9 mouse cellular contexts compared by ENCODE assay signal in genomic region chr12:38780006-38780954, GRCm38 (mm10). TPM values are rescaled to one million over a fixed set of nuclear protein-coding genes. Genes with fewer than 3 reads are reported as not detected.
A peak's percentile ranks its signal among the peaks of the same experiment; 100 is the strongest.
DNase-seq lines count a peak whose midpoint lies in the region; ATAC-seq lines count a peak whose summit lies in the region.
"Had no signal": no experiment of that assay in that cellular context is flagged by ENCODE, and none has a peak within 500 bp of the region (broad histone marks: within the 10 kb centered on the region; RNA-seq: fewer than 3 reads in every experiment).

No protein-coding gene starts in this region.

- under 1% methylated on average over 33 of the region's 33 CpGs for WGBS in embryonic facial prominence, embryonic 10.5 days
- under 1% methylated on average over 33 of the region's 33 CpGs for WGBS in limb, embryonic 13.5 days
- under 1% methylated on average over 33 of the region's 33 CpGs for WGBS in midbrain, embryonic 13.5 days

- peak overlapping the region; percentile 72 for H3K9ac ChIP-seq in limb, embryonic 13.5 days
- H3K9ac ChIP-seq in midbrain, embryonic 13.5 days (replicated peaks), result peak overlapping the region; percentile 73

- DNase-seq in thymus, adult 18-20 months, result peak; percentile 7 to 23
- DNase-seq in thymus, postnatal 0 days (ENCODE audit: low spot score), result no peak
- peak; percentile 85 for DNase-seq in embryonic facial prominence, embryonic 10.5 days (ENCODE audit: low spot score)
- peak; percentile 82 for DNase-seq in heart, adult 18-20 months
- DNase-seq in kidney, adult 11 months, result peak; percentile 53
- peak; percentile 4 to 14 for DNase-seq in spleen, postnatal 36 days (ENCODE audit: low spot score in 2 of 2)

- H3K36me3 ChIP-seq in embryonic facial prominence, embryonic 10.5 days (replicated peaks), result no peaks in the 10 kb centered on the region
- no peaks in the 10 kb centered on the region for H3K36me3 ChIP-seq in limb, embryonic 13.5 days
- no peaks in the 10 kb centered on the region for H3K36me3 ChIP-seq in midbrain, embryonic 13.5 days

- peak; percentile 21; the same call in 1 of the 2 replicates for ATAC-seq in limb, embryonic 13.5 days (ENCODE audit: low FRiP score, low read depth)
- ATAC-seq in midbrain, embryonic 13.5 days, result peak; percentile 57

- H3K27me3 ChIP-seq in embryonic facial prominence, embryonic 10.5 days (replicated peaks; ENCODE audit: low read depth, poor library complexity, severe bottlenecking), result no peaks in the 10 kb centered on the region
- no peaks in the 10 kb centered on the region for H3K27me3 ChIP-seq in limb, embryonic 13.5 days
- peaks cover 4% of the 10 kb centered on the region; the same call in 1 of the 2 replicates for H3K27me3 ChIP-seq in midbrain, embryonic 13.5 days

- peak overlapping the region; percentile 95 for H3K27ac ChIP-seq in embryonic facial prominence, embryonic 10.5 days (replicated peaks)
- peak overlapping the region; percentile 93 for H3K27ac ChIP-seq in limb, embryonic 13.5 days
- peak overlapping the region; percentile 87 for H3K27ac ChIP-seq in midbrain, embryonic 13.5 days

- peak overlapping the region; percentile 71 for H3K4me3 ChIP-seq in embryonic facial prominence, embryonic 10.5 days
- peak overlapping the region; percentile 63 for H3K4me3 ChIP-seq in limb, embryonic 13.5 days
- peak overlapping the region; percentile 62 for H3K4me3 ChIP-seq in midbrain, embryonic 13.5 days (replicated peaks)

- H3K4me1 ChIP-seq in embryonic facial prominence, embryonic 10.5 days, result peaks cover 26% of the 10 kb centered on the region; the same call in 1 of the 2 replicates
- peaks cover 11% of the 10 kb centered on the region for H3K4me1 ChIP-seq in limb, embryonic 13.5 days
- peaks cover 13% of the 10 kb centered on the region for H3K4me1 ChIP-seq in midbrain, embryonic 13.5 days (replicated peaks)

- H3K9me3 ChIP-seq in embryonic facial prominence, embryonic 10.5 days, result no peaks in the 10 kb centered on the region
- no peaks in the 10 kb centered on the region for H3K9me3 ChIP-seq in limb, embryonic 13.5 days
- H3K9me3 ChIP-seq in midbrain, embryonic 13.5 days, result no peaks in the 10 kb centered on the region

- H3K4me2 ChIP-seq in limb, embryonic 13.5 days (replicated peaks), result peak overlapping the region; percentile 96
- H3K4me2 ChIP-seq in midbrain, embryonic 13.5 days (replicated peaks), result peak overlapping the region; percentile 99

RNA-seq across cellular contexts. Expression of gene Etv1, which starts 1.1 kb away (rescaled TPM):
- 1.6 and 1.8 TPM in 2 replicates for polyA plus RNA-seq in thymus, postnatal 0 days (2015; fragmentation: Nextera tagmentation; extraction: Ambion mirVana)
- polyA plus RNA-seq in embryonic facial prominence, embryonic 10.5 days (2016; fragmentation: Nextera tagmentation; extraction: Ambion mirVana), result 23.5 and 25.1 TPM in 2 replicates
- total RNA-seq in heart, adult 18-20 months (2021), result 1 to 10 TPM; 9.6 to 9.8 TPM
- 26.1 and 31.0 TPM in 2 replicates for polyA plus RNA-seq in limb, embryonic 13.5 days (2015; fragmentation: Nextera tagmentation; extraction: Ambion mirVana)
- polyA plus RNA-seq in midbrain, embryonic 13.5 days (2015; fragmentation: Nextera tagmentation; extraction: Ambion mirVana), result 17.0 and 19.4 TPM in 2 replicates
- total RNA-seq: MEL had no signal
